Mouse (Mus musculus): Measurements from ENCODE around the gene Unc13d.

DNA sequence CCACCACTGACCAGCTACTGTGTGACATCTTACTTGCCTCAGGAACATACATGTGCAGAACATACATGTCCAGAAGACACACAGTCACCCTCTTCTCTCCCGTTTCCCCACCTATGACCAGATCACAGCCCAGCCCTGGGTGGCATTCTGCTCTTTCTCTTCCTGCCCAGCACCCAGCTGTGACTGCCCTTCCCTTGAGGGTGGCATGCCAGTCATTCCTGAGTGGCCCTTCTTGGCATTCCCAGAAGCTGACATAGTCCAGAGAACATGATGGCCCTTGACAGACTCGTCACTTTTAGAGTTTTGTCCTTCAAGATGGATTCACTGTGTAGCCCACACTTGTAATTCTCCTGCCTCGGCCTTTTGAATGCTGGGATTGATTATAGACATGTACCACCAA lies 5.2 kb downstream of the Unc13d start:
- no peak for TF ChIP-seq CTCF (IDR thresholded peaks at IDR 0.05; ENCODE audit: low read depth)
- TF ChIP-seq EP300 (optimal IDR thresholded peaks at IDR 0.05): no peak

All from stomach, postnatal 0 days (tissue).